Mouse (Mus musculus) C2C12 (cell line): ENCODE measurements around the gene Gapdh. TPM values are rescaled to one million over a fixed set of nuclear protein-coding genes. Genes with fewer than 3 reads are reported as not detected.
A peak's percentile ranks its signal among the peaks of the same experiment; 100 is the strongest.

Experiments
- H3K27me3 ChIP-seq: one replicate; pipeline ENCODE4 v1.6.1; 2011; ENCODE audit not compliant: control insufficient read depth, insufficient read depth, insufficient read length
- H3K36me3 ChIP-seq: one replicate; pipeline ENCODE4 v1.6.1; 2011; ENCODE audit not compliant: control insufficient read depth, insufficient read depth
- H3K4me3 ChIP-seq: one replicate; pipeline ENCODE4 v1.5.1; 2011; ENCODE audit warnings: mild to moderate bottlenecking, control low read depth; ENCODE audit not compliant: poor library complexity, insufficient read depth, severe bottlenecking
- H3K79me2 ChIP-seq: one replicate; pipeline ENCODE4 v1.6.1; 2011; ENCODE audit not compliant: control insufficient read depth, insufficient read depth
- H3K79me3 ChIP-seq: one replicate; pipeline ENCODE4 v1.6.1; 2011; ENCODE audit warnings: low read depth, control low read depth
- H3ac ChIP-seq: one replicate; pipeline ENCODE3; 2011; ENCODE audit warnings: low read depth; ENCODE audit not compliant: control insufficient read depth, insufficient read length
- CEBPB ChIP-seq: IDR thresholded peaks from one replicate; pipeline ENCODE4 v1.6.1; 2011; ENCODE audit warnings: low read depth, mild to moderate bottlenecking, control low read depth, moderate library complexity
- CTCF ChIP-seq: IDR thresholded peaks from one replicate; pipeline ENCODE4 v1.5.1; 2011; ENCODE audit not compliant: control insufficient read depth, insufficient read depth, insufficient read length
- FOSL1 ChIP-seq: IDR thresholded peaks from one replicate; pipeline ENCODE4 v1.8.0; 2011; ENCODE audit warnings: mild to moderate bottlenecking, low read length; ENCODE audit not compliant: poor library complexity, insufficient read depth, severe bottlenecking
- MAX ChIP-seq: IDR thresholded peaks from one replicate; pipeline ENCODE4 v1.6.1; 2011; ENCODE audit warnings: mild to moderate bottlenecking, control low read depth
- MYOD1 ChIP-seq: IDR thresholded peaks from one replicate; pipeline ENCODE4 v1.6.1; 2011; ENCODE audit warnings: low read depth; ENCODE audit not compliant: control insufficient read depth, insufficient read length
- MYOG ChIP-seq: IDR thresholded peaks from one replicate; pipeline ENCODE4 v1.6.1; 2011; ENCODE audit not compliant: control insufficient read depth, insufficient read length; ENCODE audit errors: extremely low read depth
- USF1 ChIP-seq: IDR thresholded peaks from one replicate; pipeline ENCODE4 v1.6.1; 2011; ENCODE audit warnings: low read depth, mild to moderate bottlenecking, control low read depth, moderate library complexity
- polyA plus RNA-seq: library from polyadenylated mRNA; unstranded; fragments of >200 nt; fragmentation: generic; extraction: Trizol; gene quantifications from one replicate; pipeline ENCODE4 v1.2.1, GENCODE M21; 2012; ENCODE audit warnings: missing spikeins

Gene Gapdh
- polyA plus RNA-seq, 1 experiment = 7,334 TPM

DNA sequence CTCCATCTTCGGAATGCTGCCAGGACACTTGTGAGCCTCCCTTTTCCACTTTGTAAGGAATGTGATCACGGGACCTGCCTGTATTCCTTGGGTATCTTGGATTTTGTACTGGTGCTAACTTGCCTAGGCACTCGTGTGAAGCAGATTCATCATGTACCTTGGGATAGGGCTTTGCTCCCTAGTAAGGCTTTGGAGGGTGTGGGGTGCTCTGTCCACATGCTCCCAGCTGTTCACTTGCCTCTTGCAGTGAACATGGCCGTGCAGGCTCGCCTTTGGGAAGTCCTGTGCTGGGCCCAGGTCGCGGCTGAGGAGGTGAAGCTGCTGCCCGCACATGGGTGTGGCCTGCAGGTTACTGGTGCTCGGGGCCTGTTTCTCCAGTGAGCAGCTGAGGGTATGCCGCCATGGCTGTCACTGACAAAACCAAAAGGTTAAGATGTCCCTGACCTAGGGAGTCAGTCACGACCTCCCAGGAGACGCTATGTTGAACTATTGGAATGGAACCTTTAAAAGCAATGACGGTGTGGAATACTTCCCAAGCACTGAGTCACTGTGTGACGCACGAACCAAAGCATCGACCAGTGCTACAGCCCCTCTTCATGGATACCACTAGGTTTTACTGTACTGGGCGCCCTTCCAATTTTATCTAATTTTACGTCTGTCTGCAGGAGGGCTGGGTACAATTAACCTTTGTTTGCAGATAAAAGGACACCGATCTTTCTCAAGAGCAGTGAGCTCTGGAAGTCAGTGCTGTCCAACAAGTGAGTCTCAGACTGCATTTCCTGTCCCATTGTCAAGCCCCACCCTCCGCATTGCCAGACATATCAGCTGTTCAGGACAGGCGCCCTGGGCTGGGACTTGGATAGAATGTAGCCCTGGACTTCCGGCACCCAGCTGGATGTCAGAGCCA, 5.2 kb downstream of the Gapdh start:
- H3ac ChIP-seq = peak overlapping the region; percentile 12
- peaks cover 39% of the 10 kb centered on the region for H3K79me2 ChIP-seq
- peak overlapping the region; percentile 2 for H3K4me3 ChIP-seq
- H3K36me3 ChIP-seq = peaks cover 65% of the 10 kb centered on the region
- no peaks in the 10 kb centered on the region for H3K27me3 ChIP-seq
- no peak for TF ChIP-seq MYOG
- no peak for TF ChIP-seq USF1
- peak; percentile 6 for TF ChIP-seq MYOD1
- no peak for TF ChIP-seq CEBPB
- TF ChIP-seq MAX = peak; percentile 27
- TF ChIP-seq CTCF = no peak
- TF ChIP-seq FOSL1 = peak; percentile 17
- H3K79me3 ChIP-seq = peaks cover 26% of the 10 kb centered on the region

DNA sequence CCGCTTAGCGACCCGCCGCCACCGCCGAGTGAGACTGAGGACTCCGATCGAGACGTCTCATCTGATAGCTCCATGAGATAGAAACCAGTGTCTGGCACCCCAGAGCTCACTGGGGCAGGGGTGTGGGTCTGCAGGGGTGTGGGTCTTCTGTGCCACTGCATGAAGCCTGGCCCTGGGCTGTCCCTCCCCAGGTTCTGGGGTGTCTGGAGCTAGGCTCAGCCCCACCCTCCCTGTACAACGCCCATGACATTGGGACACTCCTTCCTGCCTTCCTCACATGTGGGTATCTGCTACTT, 5.8 kb downstream of the Gapdh start:
- TF ChIP-seq MYOG (no peak), MYOD1 (no peak), USF1 (no peak), CTCF (no peak), FOSL1 (no peak), CEBPB (no peak), MAX (no peak)
- Histone ChIP-seq H3K4me3 (no peak overlapping the region), H3ac (no peak overlapping the region), H3K36me3 (peaks cover 65% of the 10 kb centered on the region), H3K79me3 (peaks cover 26% of the 10 kb centered on the region), H3K27me3 (no peaks in the 10 kb centered on the region), H3K79me2 (peaks cover 34% of the 10 kb centered on the region)

DNA sequence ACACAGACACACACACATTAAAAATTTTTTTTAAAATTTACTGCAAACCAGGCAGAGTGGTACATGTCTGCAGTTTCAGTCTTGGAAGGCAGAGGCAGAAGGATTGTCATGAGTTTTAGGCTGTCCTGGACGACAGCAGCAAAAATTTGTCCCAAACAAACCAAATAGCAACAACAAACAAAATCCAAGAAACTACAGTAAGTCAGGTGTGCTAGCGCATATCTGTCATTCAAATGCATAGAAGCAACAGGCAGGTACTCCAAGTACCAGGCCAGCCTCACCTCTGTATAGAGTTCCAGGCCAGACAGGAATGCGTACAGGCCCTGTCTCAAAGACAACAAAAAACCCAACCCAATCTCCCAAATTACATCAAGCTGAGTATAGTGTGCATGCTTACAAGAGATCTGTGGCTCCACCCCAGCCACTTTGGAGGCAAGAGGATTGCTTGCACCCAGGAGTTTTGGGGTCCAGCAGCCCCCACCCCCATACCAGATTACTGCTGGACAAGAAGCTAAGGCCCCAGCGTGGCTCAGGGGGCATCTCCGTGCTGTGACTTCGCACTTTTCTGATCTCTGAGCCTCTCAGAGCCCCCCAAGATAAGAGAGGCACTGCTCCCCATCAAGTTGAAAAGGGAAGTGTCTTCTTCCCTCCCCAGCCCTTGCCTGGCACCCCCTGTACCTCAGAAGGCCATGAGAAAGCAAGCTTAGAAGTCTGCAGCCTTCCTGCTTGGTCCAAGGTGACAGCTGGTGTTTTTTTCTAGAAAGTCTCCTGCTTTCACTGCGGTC, 6.3 kb downstream of the Gapdh start:
- Histone ChIP-seq H3K36me3 (peaks cover 67% of the 10 kb centered on the region), H3ac (no peak overlapping the region), H3K27me3 (no peaks in the 10 kb centered on the region), H3K4me3 (no peak overlapping the region), H3K79me3 (peaks cover 23% of the 10 kb centered on the region), H3K79me2 (peaks cover 28% of the 10 kb centered on the region)
- no peak for TF ChIP-seq CEBPB
- no peak for TF ChIP-seq FOSL1
- TF ChIP-seq CTCF = no peak
- TF ChIP-seq USF1 = no peak
- no peak for TF ChIP-seq MYOG
- no peak for TF ChIP-seq MYOD1
- TF ChIP-seq MAX = no peak

DNA sequence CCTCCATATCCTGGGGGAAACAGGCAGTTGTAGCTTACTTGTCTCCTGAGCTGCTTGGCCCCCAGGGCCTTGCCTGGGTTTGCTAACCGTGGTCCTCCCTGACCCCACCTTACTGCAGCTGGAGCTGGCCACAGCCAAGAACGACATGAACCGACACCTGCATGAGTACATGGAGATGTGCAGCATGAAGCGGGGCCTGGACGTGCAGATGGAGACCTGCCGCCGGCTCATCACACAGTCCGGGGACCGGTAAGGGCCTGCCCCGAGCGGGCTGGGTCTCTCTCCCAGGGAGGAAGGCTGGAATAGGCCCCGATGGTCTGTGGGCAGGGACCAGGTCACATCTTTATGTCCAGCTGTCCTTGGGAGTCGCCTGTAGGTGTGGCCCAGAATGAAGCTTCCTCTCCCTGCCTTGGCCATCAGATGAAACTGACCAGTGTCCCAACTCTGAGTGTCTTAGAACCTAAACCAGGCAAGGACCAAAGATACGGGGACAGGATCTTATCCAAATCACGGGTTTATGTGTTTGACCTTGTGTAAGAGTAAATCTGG, 7.2 kb downstream of the Gapdh start:
- Histone ChIP-seq H3K79me2 (peaks cover 19% of the 10 kb centered on the region), H3K79me3 (peaks cover 13% of the 10 kb centered on the region), H3ac (no peak overlapping the region), H3K27me3 (no peaks in the 10 kb centered on the region), H3K36me3 (peaks cover 60% of the 10 kb centered on the region), H3K4me3 (no peak overlapping the region)
- TF ChIP-seq MYOD1 (no peak), CEBPB (no peak), MAX (no peak), FOSL1 (no peak), USF1 (no peak), CTCF (no peak), MYOG (no peak)

DNA sequence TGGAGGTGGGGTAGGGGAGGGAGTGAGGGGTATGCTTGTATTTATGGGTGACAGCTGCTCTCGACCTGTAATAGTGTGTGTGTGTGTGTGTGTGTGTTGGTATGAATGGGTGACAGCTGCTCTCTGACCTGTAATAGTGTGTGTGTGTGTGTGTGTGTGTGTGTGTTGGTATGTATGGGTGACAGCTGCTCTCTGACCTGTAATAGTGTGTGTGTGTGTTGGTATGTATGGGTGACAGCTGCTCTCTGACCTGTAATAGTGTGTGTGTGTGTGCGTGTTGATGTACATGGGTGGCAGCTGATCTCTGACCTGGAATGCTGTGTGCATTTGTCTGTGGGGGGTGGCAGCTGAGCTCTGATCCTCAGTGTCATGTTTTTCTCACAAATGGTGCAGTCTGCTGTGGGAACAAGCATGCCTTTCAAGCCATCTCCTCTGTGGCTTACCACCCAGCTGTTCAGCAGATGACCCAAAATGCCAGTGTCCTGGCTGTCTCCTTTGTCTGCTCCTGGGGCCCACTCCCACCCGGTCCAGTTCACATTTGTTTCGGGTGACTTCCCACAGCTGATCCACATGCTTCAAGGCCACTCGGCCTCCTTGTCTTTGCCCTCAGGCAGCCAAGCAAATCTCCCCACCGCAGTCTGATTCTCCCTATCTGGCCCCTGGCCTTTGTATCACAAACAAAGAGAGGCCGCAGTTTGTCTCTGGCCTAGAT, 9.2 kb downstream of the Gapdh start:
- Histone ChIP-seq H3K79me2 (no peaks in the 10 kb centered on the region), H3K36me3 (peaks cover 49% of the 10 kb centered on the region)

More for the DNA sequence above, 9.2 kb downstream of the Gapdh start:
- no peak overlapping the region for H3K4me3 ChIP-seq
- H3K79me3 ChIP-seq = no peaks in the 10 kb centered on the region
- H3ac ChIP-seq = no peak overlapping the region
- no peaks in the 10 kb centered on the region for H3K27me3 ChIP-seq
- TF ChIP-seq MYOD1 = peak; percentile 68
- no peak for TF ChIP-seq CTCF
